Mouse (Mus musculus): Measurements from ENCODE around the gene Trim27.

The Trim27 gene

GRCm38 (mm10) chr13:21179367-21179723 is at the start of gene Trim27:
Gene Trim27 (plus strand): TSS chr13:21179445.
- CTCF ChIA-PET: interaction anchor here in 3 of 4 experiments (0.6 to 2.9 kb wide), 7 partner anchors 21 to 146 kb away, joined by 3 to 10 read pairs (median 4); no protein-coding TSS in a partner anchor
- POLR2A ChIA-PET: interaction anchor here in 3 of 4 experiments (0.5 to 13.4 kb wide), 47 partner anchors 9 to 864 kb away, joined by 3 to 154 read pairs (median 5); partner anchors contain the start of genes Hist1h2ai (in 2 of the 3), Hist1h2bl (in 2 of the 3), Hist1h2ag (in 1 of the 3) and Hist1h2ah (in 1 of the 3)

DNA sequence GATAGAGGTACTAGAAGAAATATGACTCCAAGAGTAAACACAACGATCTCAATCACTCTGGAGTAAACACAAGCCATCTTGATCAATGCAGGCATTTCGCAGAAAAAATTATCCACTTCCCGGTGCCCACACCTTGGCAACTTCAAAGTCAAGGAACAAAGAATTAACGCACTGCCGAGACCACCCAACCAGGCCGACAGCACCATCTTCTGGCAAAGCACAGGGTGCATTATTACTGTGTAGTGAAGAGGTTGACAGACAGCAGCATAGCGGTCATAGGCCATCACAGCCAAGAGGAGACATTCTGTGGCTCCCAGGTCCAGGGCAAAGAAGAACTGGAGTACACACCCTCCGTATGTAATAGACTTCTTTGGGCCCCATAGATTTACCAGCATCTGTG is 36.8 kb upstream of the Trim27 start:
- ChIA-PET CTCF (interaction anchor here in 3 of 4 experiments (0.6 kb wide), 3 partner anchors 18 to 845 kb away, joined by 3 read pairs; no protein-coding TSS in a partner anchor), POLR2A (no interaction called here)

DNA sequence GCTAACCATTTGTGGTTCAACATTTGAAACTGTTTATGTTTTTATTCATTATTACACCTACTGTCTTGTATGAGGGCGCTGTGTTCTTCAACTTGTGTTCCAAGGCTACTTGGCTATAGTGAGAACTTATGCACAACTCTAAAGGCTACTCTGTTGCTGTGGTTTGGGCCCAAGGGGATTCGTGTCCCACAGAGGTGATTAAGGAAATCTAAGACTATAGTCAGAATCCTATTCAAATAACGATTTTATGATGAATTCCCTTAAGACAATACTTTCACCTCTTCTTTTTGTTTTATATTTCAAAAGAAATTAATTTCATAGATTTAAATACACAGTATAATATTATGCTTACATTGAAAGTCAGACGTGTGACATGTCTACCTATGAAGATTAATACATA is 33.5 kb upstream of the Trim27 start, which contains the start of gene Olfr1368:
TSS of gene Olfr1368 (minus strand) at position 101 of the 400 bp plus-strand sequence.
- CTCF ChIA-PET: no interaction called here
- POLR2A ChIA-PET: no interaction called here

DNA sequence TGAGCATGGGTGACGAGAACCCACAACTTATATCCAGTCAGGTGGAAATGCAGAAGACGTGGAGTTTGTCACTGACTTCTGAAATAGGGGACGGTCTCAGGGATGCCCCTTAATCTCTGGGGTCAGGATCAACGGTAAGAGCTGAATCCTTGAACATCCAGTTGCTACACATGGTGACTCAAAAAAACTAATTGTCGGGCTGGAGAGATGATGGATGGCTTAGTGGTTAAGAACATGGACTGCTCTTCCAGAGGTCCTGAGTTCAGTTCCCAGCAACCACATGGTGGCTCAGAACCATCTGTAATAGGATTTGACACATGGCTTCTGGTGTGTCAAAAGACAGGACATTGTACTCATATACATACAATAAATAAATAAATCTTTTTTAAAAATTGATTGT is 23.4 kb upstream of the Trim27 start:
- ChIA-PET POLR2A (interaction anchor here in 1 of 4 experiments (1.1 kb wide), 1 partner anchor 17 kb away, joined by 3 read pairs; no protein-coding TSS in a partner anchor), CTCF (no interaction called here)

DNA sequence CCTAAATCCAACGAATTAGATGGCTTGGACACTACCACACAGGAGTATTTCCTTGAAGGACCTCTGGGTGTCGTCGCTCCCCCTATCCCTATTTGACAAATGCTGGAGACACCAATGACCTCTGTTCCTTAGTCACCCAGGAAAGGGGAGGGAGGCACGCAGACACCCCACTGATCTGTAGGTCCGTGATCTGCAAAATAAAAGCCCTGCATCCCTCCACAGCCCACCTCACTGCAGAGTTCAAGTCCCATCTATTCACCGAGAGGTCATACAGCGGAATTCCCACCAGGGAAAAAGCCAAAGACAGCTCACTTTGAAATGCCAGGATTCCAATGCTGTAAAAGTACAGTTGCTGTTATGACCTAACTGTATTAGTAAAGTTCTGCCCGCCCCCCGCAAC is 21.2 kb upstream of the Trim27 start:
- ChIA-PET POLR2A (interaction anchor here (0.7 to 1.6 kb wide), 5 partner anchors 9 to 42 kb away, joined by 3 to 6 read pairs (median 3); no protein-coding TSS in a partner anchor), CTCF (interaction anchor here in 3 of 4 experiments (0.7 to 1.5 kb wide), 18 partner anchors 10 to 593 kb away, joined by 3 to 6 read pairs (median 3); partner anchors contain the start of genes Olfr1367 (in 1 of the 3) and Trim27 (in 1 of the 3))

DNA sequence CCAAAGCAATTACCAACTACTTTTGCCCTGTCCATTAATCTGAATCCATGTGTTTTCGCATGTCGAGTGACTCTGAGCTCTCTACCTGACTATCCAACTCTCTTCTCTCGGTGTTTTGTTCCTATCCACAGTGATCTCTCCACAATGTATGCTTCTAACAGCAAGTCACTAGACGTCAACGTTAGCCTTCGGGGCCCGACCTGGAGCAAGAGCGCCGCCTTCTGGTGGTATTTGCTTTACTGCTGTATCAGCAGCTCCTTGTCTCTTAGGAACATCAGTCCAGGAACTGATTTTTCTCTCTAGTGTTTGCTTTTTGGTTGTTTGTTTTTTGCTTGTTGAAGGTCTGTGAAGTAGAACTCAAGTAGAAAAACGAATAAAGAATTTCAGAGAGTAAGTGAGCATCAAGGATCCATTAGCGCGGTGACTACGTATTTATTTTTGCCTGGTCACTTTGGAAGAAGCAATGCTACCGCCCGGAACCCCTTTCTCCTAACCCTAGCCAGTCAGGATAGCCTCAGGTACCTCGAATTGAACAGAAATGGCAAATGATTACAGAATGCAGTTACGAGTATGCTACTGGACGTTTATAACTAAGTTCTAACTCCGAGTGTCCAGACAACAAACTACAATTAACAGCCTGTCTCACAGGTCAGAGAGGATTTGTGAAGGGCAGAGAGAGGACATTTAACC is 20.3 kb upstream of the Trim27 start:
- POLR2A ChIA-PET: interaction anchor here (0.6 to 1.6 kb wide), 8 partner anchors 9 to 733 kb away, joined by 3 to 6 read pairs (median 3); no protein-coding TSS in a partner anchor
- CTCF ChIA-PET: interaction anchor here (0.6 to 1.5 kb wide), 29 partner anchors 8 to 861 kb away, joined by 3 to 6 read pairs (median 3); partner anchors contain the start of genes Trim27 (in 2 of the 4) and Olfr1367 (in 1 of the 4)

GRCm38 (mm10) chr13:21159475-21159819 is 19.8 kb upstream of the Trim27 start:
- CTCF ChIA-PET: interaction anchor here (0.6 to 1.5 kb wide), 21 partner anchors 8 to 862 kb away, joined by 3 to 6 read pairs (median 3); partner anchors contain the start of gene Trim27 (in 2 of the 4)
- POLR2A ChIA-PET: interaction anchor here (0.6 to 1.6 kb wide), 6 partner anchors 9 to 733 kb away, joined by 3 to 6 read pairs (median 3); partner anchors contain the start of gene Trim27 (in 1 of the 4)

DNA sequence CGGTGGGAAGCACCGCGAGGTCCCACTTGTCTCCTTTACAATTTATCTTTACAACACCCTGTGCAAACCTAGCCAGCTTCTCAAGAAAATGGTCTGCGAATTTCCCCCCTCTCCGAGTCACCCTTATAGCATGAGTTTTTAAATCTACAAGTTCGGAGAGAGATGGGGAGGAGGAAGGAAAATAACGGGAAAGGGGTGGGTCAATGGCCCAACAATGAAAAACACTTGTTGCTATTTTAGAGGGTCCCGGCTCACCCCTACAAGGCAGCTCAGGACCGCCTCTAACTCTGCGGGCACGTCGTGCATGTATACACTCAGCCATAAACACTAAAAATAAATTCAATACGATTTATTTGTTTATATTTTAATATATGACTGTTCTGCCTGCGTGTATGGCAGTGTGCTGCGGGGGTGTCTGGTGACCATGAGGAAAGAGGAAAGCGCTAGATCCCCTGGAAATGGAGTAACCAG is 19.2 kb upstream of the Trim27 start:
- POLR2A ChIA-PET: interaction anchor here in 3 of 4 experiments (0.6 to 1.8 kb wide), 6 partner anchors 10 to 590 kb away, joined by 3 to 12 read pairs (median 4); partner anchors contain the start of gene Trim27 (in 2 of the 3)

DNA sequence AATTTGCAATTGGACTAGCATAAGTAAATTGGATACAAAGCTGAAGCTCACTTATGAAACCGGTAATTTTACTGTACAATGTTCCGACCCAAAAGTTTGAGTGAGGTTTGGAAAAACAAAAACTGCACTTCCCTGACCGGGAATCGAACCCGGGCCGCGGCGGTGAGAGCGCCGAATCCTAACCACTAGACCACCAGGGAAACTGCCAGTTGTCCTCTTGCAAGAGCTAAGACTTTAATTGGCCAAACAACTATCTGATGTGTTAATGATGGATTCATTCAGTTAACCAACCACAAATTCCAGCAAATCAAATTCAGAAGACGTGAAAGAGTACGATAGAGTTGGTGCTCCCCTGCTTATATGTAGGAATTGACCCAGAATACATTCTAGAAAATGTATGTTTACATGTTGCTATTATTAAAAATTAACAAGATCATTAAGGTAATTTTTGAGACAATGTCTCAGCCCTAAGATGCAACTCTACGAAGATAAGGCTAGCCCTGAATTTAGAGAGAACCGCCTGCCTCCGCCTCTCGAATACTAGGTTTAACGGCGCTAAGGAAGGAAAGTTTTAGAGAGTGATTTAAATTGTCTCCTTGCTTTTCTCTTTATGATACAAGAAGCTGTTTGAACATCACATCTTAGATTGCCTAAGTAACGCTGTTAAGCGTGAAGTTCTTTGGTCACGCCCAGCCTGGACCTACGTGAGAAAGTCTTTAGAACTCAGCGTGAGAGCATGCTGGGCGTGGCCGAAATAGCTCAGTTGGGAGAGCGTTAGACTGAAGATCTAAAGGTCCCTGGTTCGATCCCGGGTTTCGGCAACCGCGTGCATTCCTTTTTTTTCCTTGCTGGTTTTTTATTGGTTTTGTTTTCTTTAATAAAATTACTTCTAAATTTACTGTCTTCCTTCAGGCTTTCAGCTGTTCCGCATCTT is 18.3 kb upstream of the Trim27 start:
- ChIA-PET POLR2A (interaction anchor here in 3 of 4 experiments (0.6 to 1.8 kb wide), 16 partner anchors 9 to 590 kb away, joined by 3 to 8 read pairs (median 3); partner anchors contain the start of gene Trim27 (in 2 of the 3)), CTCF (interaction anchor here in 2 of 4 experiments (0.6 to 1.4 kb wide), 3 partner anchors 73 to 778 kb away, joined by 3 to 4 read pairs (median 3); no protein-coding TSS in a partner anchor)

More for the DNA sequence above, 19.2 kb upstream of the Trim27 start:
- CTCF ChIA-PET: interaction anchor here in 1 of 4 experiments (0.9 to 1.4 kb wide), 2 partner anchors 74 to 222 kb away, joined by 3 to 4 read pairs; no protein-coding TSS in a partner anchor

- CTCF ChIA-PET: interaction anchor here in 1 of 4 experiments (1.4 kb wide), 1 partner anchor 72 kb away, joined by 4 read pairs; no protein-coding TSS in a partner anchor
- POLR2A ChIA-PET: interaction anchor here in 3 of 4 experiments (0.7 to 1.8 kb wide), 12 partner anchors 8 to 589 kb away, joined by 3 to 8 read pairs (median 3); partner anchors contain the start of gene Trim27 (in 2 of the 3)
Observed at GRCm38 (mm10) chr13:21161591-21161990, 17.7 kb upstream of the Trim27 start.

DNA sequence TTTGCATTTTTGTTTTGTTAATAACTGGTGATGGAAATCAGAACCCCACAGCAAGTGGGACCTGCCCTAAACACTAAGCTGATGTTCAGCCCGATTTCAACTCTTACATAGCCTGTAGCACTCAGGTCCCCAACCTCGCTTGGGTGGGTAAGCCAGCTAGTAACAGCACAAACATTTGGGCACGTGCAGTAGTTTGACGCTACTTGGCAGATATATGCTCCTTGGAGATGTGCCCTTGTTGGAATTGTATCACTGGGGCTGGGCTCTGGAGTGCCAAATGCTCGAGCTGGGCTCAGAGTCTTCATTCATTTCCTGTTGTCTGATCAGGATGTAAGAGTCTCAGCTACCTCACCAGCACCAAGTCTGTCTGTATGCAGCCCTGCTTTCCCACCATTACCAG is 16.7 kb upstream of the Trim27 start:
- POLR2A ChIA-PET: interaction anchor here in 3 of 4 experiments (0.6 to 1.2 kb wide), 3 partner anchors 17 to 618 kb away, joined by 4 read pairs; partner anchors contain the start of gene Hist1h1b (in 1 of the 3)

GRCm38 (mm10) chr13:21166936-21167909 is 12.0 kb upstream of the Trim27 start:
- CTCF ChIA-PET: interaction anchor here (0.6 to 1.8 kb wide), 7 partner anchors 8 to 137 kb away, joined by 3 to 9 read pairs (median 3); no protein-coding TSS in a partner anchor
- POLR2A ChIA-PET: interaction anchor here (0.6 to 3.9 kb wide), 20 partner anchors 8 to 695 kb away, joined by 3 to 25 read pairs (median 3); partner anchors contain the start of genes Trim27 (in 2 of the 4), Hist1h3h (in 1 of the 4) and Pgbd1 (in 1 of the 4)

More for the DNA sequence above, 16.7 kb upstream of the Trim27 start:
- CTCF ChIA-PET: no interaction called here

DNA sequence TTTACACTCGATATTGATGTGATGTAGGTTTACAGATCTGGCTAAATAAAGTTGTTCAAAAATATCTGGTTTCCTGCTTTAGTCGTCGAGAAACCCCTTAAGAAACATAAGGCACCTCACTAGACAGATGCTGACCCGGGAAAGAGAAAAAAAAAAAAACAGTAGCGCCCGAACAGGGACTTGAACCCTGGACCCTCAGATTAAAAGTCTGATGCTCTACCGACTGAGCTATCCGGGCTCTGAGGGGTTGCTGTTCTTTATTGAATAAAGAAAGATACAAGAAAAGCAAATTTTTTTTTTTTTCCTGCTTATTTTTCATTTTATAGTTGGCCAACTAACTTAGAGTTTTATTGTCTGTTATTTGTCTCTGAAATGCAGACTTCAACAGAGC is 11.3 kb upstream of the Trim27 start:
- ChIA-PET POLR2A (interaction anchor here (0.6 to 3.9 kb wide), 17 partner anchors 9 to 694 kb away, joined by 3 to 25 read pairs (median 3); partner anchors contain the start of genes Trim27 (in 2 of the 4), Hist1h3h (in 1 of the 4) and Pgbd1 (in 1 of the 4)), CTCF (interaction anchor here (0.6 to 1.8 kb wide), 7 partner anchors 9 to 751 kb away, joined by 3 to 9 read pairs (median 3); no protein-coding TSS in a partner anchor)

DNA sequence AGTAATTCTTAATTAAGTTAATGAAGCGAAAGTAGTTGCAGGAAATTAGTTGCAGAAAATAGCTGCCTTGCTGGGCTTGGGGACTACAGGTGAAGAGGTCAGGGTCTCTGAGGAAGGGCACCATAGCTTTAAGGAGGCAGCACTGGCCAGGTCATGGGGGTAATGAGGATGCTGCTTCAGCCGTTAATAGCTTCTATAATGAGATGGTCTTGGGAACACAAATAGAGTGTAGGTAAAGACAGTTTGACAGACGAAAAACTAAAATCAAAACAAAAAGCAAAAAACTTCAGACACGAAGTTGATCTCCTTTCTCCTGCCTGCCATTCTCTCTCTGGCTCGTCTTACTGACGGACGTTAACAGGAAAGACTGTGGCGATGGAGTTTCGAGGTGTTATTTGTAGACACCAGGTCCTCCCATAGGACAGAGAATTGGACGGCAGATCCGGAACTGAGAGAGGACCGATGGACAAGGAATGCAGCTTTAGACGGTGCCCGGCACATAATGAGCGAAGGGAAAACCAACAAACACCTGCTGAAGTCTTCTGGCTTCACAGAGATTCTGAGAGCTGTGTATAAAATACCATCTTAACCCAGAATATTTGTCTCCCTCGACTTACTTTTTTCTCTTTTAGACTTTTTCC is 10.8 kb upstream of the Trim27 start:
- CTCF ChIA-PET: interaction anchor here in 3 of 4 experiments (0.7 to 1.8 kb wide), 5 partner anchors 10 to 750 kb away, joined by 3 to 9 read pairs (median 3); no protein-coding TSS in a partner anchor
- POLR2A ChIA-PET: interaction anchor here (0.5 to 3.9 kb wide), 12 partner anchors 10 to 552 kb away, joined by 3 to 25 read pairs (median 4); partner anchors contain the start of genes Trim27 (in 2 of the 4) and Pgbd1 (in 1 of the 4)

GRCm38 (mm10) chr13:21169121-21169656 is 10.1 kb upstream of the Trim27 start:
- POLR2A ChIA-PET: interaction anchor here in 3 of 4 experiments (0.6 to 3.9 kb wide), 15 partner anchors 8 to 1304 kb away, joined by 3 to 25 read pairs (median 4); partner anchors contain the start of genes Trim27 (in 3 of the 3), Hist1h2an (in 1 of the 3), Hist1h2bp (in 1 of the 3) and Hist1h4k (in 1 of the 3)
- CTCF ChIA-PET: interaction anchor here in 1 of 4 experiments (1.8 kb wide), 1 partner anchor 65 kb away, joined by 9 read pairs; no protein-coding TSS in a partner anchor
